Mouse (Mus musculus) adrenal gland, adult 8-10 months (tissue): ENCODE measurements around the gene Mafk. TPM values are rescaled to one million over a fixed set of nuclear protein-coding genes. Genes with fewer than 3 reads are reported as not detected.
A peak's percentile ranks its signal among the peaks of the same experiment; 100 is the strongest.

Experiments
- DNase-seq: peaks from one replicate; pipeline ENCODE4 v3.0.0; 2022
- total RNA-seq, 4 experiments: library from RNA; stranded (reverse); gene quantifications; 2 replicates each; pipeline ENCODE4 v1.2.4; 2022

The Mafk gene
- total RNA-seq, 4 experiments from 2014 or later = 28.7 to 45.0 (median 30.4) TPM

DNA sequence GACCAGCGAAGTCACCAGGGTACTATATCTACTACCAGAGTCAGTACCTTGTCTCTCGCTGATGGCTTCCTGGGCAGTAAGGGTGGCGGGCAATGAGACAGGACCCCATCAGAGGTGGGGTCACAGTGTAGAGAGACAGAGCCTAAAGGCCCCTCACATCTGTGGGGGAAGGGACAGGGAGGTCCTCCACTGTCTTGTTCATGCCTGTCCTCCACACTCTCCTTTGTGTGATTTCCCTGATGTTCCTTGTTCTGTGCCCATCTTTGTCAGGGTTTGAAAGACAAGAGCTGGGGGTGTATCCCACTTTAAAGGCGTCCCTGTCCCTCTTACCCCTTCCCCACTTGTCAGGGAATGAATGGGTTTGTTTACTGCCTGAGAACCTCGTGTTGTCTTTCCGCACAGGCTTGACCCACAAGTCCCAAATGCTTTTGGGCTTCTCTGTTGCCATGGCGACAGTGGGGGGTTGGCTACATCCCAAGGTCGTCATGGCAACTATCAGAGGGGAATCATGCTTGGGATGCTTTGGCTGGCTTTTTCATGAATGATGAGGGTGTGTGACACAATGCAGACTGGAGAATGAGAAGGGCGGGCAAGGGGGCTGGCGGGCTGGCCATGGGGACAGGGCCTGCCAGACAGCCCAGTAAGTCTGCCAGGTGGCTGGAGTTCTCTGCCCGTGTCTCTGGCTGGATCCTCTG lies 6.3 kb downstream of the Mafk start:
- DNase-seq = peak; percentile 93

DNA sequence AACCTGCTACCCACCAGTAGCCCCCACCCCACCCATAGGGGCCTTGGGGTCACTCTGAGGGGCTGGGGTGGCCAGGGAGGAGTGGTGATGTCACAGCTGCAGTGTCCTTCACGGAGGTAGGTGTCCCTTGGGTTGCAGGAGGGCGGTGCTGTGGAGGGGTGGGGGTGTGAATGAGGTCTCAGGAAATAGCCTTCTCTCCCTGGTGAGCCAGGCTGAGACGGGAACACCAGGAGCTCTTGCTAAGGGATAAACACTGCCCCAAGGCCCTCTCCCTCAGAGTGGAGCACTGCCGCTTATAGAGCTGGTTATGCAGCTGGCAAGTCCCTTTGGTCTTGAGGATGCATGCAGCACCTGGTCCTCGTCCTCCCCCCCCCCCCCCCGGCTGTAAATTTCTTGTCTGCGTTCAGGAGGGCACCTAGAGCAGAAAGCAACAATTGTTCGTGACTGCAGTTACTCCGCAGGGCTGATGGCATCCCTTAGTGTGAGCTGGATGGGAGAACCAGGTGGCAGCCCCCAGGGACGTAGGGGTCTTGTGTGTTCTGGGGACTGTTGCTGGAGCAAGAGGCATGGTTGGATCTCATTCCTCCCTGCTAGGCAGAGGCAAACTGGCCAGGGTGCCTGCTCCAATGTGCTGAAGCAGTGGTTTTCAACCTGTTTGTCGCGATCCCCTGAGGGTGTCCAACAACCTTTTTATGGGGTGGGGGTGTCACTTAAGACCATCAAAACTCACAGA lies 7.0 kb downstream of the Mafk start:
- DNase-seq = no peak

DNA sequence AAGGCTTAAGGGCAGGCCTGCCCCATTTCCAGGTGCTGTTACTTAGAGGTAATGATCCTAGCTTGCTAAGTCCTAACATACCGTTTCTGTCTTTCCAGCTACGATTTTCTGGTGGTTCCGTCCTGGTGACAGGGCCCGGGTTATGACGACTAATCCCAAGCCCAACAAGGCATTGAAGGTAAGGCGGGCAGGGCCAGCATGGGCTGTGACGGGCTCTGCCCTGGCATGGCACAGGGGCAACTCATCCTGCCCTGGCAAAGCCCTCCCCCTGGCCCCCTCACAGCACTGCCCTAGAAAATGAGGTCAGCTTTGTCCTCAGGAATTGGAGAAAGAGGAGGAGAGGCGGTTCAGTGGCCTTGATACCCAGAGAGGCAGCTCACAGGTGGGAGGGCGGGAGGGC lies 7.7 kb downstream of the Mafk start:
- no peak for DNase-seq

DNA sequence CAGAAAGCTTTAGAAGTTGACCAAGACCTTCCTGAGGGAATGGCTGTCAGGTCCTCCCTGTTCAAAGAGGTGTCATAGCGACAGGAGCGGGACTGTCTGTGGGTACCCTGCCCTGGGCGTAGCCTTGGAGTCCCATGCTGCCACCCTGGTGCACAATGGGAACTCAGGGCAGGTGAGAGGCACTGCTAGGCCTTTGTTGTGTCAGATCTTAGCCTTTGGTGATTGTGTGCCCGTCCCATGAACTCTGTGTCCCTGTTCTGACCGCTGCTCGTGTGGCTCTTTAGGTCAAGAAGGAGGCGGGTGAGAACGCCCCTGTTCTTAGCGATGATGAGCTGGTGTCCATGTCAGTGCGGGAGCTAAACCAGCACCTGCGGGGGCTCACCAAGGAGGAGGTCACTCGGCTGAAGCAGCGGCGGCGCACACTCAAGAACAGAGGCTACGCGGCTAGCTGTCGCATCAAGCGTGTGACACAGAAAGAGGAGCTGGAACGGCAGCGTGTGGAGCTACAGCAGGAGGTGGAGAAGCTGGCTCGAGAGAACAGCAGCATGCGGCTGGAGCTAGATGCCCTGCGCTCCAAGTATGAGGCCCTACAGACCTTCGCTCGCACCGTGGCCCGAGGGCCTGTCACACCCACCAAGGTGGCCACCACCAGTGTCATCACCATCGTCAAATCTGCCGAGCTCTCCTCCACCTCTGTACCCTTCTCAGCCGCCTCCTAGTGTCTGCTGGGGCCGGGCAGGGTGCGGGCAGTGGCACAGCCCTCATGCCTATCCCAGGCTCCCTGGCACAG lies 8.7 kb downstream of the Mafk start:
- DNase-seq = no peak

DNA sequence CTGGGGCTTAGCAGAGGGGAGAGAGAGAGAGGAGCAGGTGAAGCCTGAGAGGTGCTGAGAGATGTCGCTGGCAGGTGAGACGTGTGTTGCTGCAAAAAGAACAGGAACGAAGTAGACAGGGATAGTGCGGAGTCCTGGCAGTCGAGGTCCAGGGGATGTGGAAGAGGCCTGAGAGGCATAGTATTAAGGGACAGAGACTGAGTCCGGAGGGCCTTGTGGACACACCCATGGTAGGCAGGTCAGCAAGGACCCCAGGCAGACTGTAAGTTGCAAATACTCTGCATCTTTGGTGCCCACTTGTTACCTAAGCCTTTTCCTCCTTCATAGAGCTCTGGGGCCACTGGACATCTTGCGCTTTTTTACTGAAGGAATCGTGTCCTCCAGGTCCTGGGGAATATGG lies 9.9 kb downstream of the Mafk start:
- DNase-seq = no peak

DNA sequence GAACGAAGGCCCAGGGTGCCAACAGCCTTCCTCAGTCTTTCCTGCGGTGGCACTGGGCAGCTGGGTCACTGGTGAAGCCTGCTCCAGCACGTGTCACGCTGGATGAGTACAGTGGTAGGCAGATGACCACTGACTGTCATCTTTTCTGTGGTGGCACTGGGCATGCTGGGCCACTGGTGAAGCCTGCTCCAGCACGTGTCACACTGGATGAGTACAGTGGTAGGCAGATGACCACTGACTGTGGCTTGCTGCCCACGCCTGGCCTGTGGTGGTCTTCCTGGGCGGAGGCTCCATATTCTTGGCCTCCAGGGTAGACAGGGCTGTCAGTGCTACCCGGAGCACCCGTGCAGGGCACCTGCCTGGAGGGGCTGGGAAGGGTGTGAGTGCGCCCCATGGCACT lies 10.6 kb downstream of the Mafk start:
- no peak for DNase-seq

DNA sequence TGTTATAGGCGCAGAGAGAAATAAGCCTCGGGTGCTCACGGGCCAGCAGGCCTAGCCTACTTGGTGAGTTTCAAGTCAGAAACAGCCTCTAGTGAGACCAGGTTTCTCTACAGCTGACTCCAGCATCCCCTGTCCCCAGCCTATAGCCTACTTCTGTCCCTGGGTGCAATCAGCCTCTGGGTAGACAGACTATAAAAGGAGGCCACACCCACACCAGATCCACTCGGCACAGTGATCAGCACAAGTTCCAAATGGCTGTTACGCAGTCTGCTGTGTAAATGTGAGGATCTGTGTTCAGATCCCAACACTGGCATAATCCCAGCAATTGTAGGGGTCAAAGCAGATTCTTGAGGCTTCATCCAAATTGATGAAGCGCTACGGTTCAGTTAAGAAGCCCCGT lies 11.9 kb downstream of the Mafk start:
- no peak for DNase-seq

DNA sequence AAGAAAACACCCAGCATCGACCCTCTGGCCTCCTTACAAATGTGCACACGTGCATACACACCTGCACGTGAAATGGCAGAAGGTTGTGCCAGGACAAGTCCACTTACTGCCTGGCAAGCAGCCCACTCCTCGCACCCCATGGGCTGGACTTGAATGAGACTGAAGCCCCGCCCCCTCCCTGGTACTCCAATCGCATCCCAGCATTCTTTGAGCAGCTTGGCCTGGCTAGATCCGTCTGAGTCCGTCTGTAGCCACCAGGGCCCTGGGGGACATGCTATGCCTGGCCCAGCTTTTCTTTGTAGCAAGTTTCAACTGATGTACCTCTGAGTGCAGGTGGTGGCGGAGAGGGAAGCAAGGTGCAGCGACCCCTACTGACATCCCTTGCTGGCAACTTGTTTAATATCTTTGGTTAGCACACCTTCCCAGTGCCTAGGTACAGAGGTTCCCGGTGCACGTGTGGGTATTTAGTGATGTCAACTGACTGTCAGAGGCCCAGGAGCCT lies 12.3 kb downstream of the Mafk start:
- DNase-seq = no peak

DNA sequence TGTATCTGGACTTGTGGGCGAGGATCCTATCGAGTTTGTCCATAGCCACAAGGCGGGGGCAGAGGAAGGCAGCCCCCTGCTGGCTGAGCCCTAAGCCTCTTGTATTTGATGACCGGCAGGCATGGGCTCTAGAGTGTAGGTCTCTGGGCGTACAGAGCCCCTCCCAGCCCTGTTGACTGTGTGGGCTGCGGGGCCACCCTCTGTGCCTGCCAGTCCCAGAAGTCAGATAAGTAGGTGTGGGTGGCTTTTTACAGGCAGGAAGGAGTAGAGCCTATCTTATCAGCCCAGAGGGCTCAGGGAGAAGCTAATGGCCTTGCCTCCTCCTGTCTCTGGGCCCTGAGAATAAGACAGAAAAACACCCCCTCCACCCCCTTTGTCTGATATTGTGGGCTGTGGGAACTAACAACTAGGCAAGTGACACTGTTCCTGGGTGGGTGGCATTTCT lies 12.8 kb downstream of the Mafk start:
- no peak for DNase-seq

DNA sequence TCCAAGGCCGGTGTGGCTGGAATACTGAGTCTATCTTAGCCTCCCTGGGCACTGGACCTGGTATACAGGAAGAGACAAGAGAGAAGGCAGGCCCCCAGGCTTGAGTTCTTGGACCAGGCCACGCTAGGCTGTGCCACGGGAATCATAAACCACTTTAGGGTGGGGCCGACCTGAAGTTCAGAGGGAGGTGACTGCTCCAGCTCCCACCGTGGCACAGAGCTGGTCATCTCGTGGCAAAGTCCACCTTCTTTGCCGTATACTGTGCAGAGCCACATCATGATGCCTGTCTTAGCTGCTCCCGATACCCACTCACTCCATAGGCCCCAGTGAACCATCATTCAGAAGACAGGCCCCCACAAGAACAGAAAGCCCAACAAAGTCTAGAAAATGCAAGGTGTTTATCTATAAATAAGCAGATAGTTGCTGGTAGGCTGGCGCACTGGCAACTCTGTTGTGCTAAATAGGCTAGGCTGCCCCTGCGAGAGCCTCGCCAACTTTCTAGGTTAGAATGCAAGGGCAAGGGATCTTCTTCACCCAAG lies 13.3 kb downstream of the Mafk start:
- no peak for DNase-seq

DNA sequence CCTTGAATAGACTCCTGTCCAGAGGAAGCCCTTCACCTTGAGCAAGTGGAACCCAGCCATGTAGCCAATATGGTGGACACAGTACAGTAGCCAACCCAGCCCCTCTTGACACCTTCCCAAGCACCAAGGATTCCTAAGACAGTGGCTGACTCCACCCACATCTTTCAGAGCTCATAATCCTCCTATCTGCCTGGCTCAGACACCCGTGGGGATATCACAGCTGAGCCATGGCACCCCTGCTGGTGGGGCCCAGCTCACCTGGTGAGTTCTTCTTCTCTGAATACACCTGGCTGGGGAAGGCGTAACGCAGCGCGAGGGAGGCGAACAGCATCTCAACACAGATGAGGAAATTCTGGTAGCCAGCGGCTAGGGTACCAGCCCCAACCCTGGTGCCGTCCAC lies 14.6 kb downstream of the Mafk start:
- DNase-seq = no peak

DNA sequence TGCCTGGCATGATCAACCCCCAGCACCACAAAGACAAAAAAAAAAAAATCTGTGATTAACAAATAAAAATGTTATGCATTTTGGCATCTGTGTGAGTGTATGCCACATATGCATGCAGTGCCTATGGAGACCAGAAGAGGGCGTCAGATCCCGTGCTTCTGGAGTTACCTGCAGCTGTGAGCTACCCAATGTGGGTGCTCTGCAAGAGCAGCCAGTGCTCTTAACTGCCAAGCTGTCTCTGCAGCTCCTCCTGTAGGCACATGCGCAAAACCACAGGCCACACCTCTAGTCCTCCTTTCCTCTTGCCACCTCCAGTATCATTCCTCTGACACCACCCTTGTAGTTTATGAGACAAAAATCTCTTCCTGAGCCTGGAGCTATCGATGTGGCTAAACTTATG lies 18.1 kb downstream of the Mafk start:
- DNase-seq = no peak

DNA sequence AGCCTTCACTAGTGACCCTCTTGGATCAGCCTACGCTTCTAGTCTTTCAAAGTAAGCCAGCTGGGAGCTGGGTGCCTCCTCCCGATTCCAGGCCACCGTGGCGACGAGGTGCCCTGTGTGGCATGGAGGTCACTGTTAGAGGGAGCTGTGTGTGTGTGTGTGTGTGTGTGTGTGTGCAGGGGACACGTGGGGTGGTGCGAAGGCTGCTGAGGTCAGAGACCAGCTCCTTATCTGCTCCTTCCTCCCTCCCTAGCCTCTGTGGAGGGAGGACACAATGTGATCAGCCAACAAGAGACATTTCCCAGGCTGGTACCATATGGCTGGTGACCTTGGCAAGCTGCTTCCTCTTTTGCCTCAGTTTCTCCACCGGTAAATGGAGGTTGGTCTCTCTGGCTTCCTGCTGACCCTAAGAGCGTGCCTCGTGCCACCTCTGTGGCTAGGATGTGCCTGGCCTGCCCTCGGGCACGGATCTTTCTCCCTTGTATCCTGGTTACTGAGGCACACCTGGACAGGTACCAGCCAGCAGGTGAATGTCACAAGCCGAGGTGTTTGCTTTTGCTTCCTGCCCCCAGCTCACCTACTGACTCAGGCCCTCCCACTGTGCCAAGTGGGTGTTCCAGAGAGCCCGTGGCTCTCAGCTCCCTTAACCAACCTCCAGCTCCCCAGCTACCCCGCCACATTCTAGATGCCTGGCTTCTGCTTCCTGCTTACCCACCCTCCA lies 20.5 kb downstream of the Mafk start:
- DNase-seq = no peak

DNA sequence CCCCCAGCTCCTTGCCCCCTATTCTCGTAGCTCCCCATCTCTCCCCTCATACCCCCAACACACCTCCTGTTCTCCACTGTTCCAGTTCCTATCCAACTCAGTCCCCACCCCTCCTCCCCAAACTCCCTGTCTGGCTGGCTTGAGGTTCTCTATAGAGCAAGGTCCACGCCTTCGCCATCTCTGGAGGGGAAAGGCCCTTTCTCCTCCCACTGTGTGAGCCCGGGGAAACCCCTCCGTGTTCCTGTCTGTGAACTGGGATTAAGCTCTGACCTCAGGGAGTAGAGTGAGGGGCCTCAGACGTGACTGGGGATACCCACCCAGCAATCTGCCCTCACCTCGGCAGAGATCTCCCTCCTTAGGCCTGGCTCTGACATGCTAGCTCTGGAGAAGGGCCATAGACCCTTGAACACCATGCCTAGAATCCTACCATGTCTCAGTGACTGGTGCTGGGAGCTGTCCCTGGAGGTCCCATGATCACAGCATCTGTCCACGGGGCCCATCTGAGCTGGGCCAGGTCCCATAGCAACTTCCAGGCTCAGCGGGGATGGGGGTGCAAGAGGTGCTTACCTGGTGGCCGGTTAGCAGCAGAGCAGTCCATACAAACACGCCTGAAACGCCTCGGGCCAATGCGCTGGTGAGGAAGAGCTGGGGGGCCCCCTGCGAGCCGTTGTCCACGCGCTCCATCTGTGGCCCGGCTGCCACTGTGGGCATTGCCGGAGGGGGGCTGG lies 21.2 kb downstream of the Mafk start:
- no peak for DNase-seq

DNA sequence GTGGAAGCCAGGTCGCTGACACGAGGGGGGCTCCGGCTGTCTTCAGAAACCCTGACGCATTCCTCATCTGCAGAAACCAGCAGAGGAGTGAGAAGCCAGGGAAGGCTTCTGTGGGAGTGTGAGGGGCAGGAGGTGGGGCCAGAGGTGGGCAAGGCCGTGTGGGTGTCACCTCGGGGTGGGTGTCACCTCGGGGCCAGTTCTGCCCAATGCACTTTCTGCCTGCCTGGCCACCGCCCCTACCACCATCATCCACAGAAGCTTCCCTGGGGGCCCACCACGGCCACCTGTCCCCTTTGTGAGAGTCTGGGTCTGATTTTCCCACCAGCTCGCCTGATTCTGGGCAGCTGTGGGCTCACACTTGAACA lies 21.8 kb downstream of the Mafk start:
- DNase-seq = no peak

DNA sequence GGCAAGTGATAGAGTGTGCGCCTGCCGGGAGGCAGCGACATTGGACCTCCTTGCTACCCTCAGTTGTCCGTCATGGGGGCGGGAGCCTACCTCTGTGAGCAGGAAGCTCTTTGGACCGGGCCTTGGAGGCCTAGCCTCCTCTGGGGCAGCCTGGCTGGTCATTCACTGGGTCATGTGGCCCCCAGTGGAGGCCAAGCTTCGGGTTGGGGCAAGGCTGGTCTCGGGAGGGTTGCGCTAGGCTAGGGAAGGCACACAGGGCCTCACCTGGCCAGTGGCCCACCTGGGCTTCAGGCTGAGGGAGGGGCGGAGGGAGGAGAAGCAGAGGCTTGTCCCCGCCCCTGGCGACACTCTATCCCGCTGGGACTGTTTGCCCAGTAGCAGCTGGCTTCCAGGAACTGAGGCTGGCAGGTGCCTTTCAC lies 22.7 kb downstream of the Mafk start:
- DNase-seq = no peak

DNA sequence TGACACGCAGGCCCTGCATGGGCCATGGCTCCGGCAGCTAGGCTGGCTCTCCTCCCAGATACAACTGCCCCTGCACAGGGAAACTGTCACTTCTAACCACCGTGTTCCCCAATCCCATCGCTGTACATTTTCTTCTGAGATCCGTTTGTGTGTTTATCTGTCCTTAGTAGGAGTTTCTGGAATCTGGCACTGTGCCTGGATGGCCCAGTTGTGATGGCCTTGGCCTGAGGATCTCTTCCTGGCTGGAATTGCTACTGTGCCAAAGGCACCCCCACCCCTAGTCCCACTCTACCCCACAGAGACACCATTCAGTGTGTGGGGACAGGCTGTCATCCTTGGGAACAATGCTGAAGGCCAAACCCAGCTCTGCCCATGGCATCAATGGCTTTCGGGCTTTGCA lies 24.7 kb downstream of the Mafk start:
- no peak for DNase-seq

DNA sequence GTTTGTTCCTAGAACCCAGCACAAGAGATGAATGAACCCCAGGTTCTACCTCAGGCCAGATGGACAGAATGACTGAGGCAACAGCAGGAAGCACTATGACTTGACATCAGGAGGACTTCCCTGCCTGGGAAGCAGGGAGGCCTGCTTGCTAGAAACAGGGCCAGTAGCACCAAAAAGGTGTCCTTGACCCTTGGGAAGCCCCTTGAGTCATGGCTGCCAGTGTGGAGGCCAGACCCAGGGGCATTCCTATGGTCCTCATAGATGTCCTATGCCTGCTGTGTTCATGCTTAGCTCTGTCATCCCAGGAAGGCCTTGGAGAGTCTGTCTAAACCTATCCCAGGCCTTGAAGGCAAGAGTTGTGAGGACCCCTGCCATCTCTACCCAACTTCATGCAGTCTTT lies 25.1 kb downstream of the Mafk start:
- DNase-seq = no peak

DNA sequence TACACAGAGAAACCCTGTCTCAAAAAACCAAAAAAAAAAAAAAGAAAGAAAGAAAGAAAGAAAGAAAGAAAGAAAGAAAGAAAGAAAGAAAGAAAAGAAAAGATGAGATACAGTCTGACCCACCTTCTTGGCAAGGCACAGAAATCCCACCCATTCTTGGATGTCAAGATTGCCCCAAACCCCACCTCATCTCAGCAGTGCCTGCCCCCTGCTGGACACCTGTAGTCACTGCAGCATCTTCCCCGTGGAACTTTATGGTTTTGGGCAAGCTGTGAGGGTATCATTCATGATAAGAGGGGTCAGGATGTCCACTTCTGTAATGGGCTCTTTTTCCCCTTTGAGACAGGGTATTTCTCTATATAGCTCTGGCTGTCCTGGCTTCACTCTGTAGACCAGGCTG lies 26.0 kb downstream of the Mafk start:
- DNase-seq = no peak

DNA sequence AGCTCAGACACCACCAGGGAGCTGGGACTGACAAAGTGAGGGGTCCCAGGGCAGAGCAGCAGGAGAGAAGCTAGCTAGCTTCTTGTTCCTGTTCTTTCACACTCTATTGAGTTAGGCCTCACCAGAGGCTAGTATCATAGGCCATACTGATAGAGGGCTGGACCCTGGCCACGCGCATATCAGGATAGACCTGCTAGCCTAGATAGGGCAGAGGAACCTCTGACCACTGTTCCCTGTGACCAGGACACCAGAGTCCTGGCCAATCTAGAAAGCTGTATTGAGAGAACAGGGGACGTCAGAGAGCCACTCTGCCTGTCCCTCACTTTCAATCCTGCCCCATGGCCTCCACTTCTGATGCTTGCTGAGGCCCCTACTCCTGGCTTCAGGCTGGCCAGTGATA lies 26.7 kb downstream of the Mafk start:
- DNase-seq = no peak

DNA sequence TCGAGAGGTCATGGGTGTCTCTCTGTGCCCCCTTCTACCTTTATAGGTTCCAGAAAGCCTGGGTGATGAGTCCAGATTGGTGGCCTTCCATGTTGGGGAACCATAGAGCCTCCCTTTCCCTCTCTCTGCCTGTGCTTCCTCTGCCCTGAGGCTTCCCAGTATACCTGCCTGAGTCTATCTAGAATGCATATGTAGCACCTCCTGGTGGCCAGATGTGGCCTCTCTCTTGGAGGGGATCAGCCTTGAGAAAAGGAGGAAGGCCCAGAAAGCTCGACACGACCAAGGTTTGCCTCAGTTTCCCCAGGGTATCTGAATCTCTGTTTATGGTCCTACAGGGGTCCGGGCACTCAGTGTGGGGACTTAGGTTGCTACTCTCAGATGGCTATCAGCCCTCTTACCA lies 27.5 kb downstream of the Mafk start:
- no peak for DNase-seq
